Mouse (Mus musculus) ovary, adult 10 weeks (tissue): ENCODE measurements around the gene Ppp3ca. TPM values are rescaled to one million over a fixed set of nuclear protein-coding genes. Genes with fewer than 3 reads are reported as not detected.

Experiments
- polyA plus RNA-seq: library from polyadenylated mRNA; stranded (reverse); fragments of 350-450 nt; fragmentation: Illumina TruSeq; extraction: RNeasy Lipid Tissue Mini Kit (QIAGEN cat#74804); gene quantifications from one replicate; pipeline ENCODE4 v1.2.3, GENCODE M21; 2014

Gene Ppp3ca
- polyA plus RNA-seq = 153 TPM

DNA sequence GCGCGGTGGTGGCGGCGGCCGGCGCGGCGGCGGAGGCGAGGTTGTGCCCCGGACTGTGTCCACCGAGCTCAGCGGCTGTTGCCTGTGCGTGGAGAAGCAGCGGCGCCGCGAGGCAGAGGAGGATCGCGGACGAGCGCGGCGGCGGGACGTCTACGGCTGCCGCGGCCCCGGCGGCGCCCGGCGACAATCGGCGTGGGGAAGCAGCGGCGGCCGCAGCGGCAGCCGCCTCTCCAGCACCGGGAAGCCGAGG is at the start of gene Ppp3ca:
Gene Ppp3ca, plus strand, starts transcription at position 15 of the 250 bp plus-strand sequence.

